Mouse (Mus musculus) MN1 (cell line): ENCODE measurements at regions not wholly inside any gene's neighbourhood (a gene's known extent, or its start where the extent isn't known, plus 50 kb on each side); places are given as distances from the start of the nearest gene placed in this dataset.

Experiments
- DNase-seq: peaks from one replicate; pipeline ENCODE4 v3.0.0-alpha.2; 2016; ENCODE audit warnings: low spot score

DNA sequence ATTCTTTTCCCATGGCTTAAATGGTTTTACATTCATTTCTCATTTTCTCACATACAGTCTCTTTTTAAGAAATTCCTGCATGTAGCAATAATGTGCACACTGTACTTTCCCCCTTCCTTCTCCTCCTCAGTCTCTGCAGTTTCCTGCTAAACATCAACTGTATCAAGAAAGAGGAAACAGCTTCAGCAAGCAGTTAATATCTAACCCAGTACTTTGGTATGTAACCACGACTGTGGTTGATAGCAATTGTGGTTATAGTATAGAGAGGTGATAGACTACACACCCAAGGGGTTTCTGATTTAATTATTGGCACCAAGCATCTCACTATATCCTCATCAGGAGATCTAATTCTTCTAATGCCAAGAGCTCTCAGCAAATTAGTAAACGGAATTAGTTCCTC lies 52.8 kb upstream of the Eci2 start:
- no peak for DNase-seq

DNA sequence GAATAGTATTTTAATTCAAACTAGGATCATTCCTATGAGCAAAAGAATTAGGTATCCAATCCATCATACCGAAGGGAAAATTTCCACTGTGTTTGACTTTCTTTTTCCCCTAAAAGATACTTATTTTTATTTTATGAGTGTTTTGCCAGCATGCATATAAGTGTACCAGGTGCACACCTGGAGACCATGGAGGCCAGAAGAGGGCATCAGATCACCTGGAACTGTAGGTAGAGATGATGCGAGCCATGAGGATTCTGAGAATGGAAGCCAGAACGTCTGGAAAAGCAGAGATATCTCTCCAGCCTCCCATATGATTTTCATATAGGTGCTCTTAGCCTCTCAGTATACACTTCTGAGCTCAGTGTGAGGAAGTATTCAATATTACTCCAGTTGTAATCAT lies 58.5 kb upstream of the Eci2 start:
- no peak for DNase-seq

DNA sequence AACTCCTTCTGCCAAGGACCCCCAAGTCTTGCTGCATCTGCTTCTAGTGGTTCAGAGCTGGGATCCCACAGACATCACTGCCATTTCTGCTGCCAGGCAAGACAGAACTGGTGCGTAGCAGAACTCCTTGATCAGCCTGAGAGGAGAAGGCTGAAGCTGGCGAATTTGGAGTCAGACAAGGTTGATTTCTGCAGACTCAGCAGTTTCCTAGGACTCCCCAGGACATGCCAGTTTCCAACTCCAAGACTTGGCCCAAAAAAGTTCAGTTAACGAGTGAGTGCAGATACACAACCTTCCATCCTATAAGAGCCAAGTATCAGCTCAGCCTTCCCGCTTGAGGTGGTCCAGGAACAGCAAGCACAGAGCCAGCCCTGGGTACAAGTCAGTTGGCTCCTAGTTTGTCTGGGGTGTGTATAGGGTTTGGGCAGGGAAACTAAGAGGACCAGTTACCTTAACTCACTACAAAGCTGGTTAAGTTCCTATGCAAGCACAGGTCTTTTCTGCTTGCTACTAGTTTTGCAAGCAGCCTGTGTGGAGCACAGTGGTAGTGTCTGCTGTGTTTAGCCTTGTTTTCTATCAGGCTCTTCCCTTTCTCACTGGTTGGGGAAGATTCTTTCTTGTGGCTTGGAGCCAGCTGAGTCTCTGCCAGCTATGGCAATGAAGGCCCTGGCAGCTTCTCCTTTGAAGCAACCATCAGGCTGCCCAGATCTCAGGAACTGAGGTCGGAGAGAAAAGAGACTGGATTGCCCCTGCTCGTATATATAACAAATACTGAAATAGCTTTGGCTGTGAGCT lies 60.5 kb upstream of the Eci2 start:
- no peak for DNase-seq

DNA sequence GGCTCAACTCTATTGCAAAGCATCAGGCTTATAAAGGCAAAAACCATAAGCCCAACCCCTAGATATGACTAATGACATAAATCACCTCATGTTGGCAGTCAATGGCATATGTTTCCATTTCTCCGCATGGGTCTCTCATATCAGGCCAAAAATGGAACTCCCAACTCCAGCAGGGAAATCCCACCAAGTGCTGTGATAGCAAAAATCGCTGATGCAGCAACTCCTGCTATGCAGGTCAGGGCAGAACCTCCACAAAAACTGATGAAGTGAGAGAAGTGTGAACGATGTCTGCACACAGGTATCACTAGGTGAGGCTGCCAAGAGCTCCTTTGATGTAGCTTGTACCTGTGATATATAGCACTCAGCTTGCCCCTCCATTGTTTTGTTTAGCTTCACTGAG lies 64.3 kb upstream of the Eci2 start:
- no peak for DNase-seq

DNA sequence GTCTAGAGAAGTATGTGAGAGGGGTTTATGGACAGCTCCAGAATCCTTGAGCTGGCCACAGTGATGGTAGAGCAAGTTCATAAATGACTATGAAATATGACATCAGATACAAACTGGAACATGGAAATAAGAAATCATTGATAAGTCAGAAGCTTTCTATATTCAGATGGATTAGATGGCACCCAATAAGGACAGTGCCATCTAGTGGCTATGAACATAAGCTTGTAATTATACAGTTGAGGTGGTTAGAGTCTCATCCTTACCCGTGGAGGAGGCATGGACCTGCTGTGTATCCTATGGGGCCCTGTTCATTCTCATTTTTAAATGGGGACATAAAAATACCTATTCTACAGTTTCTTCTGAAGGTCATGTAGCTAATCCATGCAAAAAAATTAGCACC lies 92.9 kb upstream of the Eci2 start:
- no peak for DNase-seq

DNA sequence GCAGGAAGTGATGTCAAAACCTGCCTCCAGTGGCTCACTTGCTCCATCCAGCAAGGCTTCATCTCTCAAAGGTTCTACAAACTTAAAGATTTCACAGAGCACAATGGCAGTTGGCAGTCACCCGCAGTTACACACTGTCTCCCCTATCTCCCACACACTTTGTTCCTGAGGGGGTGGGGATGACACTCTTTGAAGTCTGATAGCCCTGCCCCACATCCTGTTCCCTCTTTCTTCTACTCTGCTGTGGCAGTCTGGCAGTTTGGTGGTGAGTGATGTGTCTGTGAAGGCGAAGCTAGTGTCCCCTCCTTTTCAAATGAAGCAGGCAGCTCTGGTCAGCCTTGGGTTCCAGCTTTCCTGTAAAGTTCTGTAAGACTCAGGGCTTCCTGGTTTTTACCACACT lies 102.6 kb upstream of the Eci2 start:
- no peak for DNase-seq

DNA sequence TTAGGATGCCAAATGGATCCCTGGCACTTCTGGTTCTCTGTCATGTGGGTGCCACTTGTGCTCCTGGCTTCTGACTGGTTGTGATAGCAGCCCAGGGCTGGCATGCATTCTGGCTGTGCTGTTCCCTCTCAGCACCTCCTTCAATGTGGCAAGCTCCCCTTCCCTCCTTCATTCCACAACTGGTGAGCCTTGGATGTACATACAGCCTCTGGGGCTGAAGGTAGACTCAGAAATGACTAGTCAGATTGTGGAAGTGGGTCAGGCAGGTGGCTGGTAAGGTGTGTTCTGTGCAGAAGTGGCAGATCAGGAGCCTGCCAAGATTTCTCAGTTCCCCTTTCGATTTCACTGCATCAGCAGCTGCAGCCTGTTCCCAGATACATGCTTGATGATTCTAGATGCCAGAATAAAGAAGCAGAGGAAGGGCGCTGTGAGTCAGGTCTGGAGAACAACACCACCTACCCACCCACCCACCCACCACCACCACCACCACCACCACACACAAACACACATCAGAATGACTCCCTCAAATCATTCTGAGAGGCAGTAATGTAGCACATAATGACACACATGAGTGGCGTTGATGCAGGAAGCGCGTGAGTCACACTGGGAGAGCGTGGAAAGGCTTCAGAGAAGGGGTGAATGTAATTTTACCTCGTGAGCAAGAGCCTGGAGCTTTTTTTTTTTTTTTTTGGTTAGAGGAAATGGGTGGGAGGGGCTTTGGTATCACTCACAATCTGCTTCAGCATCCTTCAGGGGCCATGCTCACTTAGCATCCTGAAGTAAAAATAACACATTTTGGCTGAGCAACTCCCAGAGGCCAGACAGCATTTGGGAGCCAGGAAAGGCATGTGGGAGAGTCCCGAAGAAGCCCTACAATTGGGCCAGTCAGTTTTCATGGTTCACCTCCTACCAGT lies 104.6 kb upstream of the Eci2 start:
- peak; percentile 7 for DNase-seq

DNA sequence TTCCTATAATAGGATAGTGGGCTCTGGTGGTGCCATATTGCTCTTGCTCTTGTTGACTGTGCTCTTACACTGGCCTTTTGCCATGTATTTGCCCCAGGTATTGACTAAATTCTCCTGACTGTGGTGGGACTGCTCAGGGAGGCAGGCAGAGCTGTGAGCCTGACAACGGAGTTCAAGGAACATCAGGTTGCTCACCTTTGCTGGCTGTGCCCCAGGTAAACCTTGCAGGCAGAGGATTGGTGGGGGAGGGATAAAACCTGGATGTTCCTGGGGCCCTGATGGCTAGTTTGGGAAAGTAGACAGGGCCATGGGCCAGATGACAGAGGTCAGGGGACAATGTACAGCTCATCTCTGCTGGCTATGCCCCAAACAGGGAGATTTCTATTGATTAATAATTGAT lies 124.7 kb upstream of the Eci2 start:
- DNase-seq = no peak

DNA sequence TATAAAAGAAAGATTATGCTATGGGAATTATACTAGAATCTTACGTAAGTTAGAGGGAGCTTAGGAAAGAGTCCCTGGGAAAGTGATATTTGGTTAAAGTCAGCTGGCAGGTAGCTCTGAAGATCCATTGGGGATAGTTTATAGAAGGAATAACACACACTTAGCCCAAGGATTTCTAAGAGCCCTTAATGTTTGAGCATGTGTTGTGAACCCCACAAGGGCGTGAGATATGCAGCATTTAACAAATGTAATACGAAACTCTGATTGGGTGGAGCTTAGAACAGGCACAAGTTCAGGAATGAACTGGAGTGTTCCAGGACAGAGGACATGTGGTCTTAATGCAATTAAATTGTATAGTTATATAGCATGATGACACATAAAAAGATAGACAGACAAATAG lies 132.6 kb upstream of the Eci2 start:
- no peak for DNase-seq

DNA sequence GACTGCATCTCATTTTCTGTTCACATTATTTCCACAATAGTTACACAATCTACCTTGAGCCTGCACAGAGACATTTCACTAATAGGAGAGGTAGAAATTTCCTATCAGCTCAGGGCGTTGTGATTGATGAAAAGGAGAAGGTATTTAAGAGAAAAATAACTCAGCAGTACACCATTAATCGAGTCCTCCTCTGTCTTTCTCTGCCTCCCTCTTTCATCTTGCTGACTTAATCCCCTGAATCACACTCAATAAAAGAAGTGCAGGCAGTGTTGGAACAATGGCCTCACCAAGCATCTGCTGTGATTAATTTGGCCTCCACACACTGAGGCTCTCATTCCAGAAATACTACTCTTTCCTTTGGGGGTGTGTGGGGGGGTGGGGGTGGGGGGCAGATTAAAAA lies 133.9 kb upstream of the Eci2 start:
- no peak for DNase-seq

DNA sequence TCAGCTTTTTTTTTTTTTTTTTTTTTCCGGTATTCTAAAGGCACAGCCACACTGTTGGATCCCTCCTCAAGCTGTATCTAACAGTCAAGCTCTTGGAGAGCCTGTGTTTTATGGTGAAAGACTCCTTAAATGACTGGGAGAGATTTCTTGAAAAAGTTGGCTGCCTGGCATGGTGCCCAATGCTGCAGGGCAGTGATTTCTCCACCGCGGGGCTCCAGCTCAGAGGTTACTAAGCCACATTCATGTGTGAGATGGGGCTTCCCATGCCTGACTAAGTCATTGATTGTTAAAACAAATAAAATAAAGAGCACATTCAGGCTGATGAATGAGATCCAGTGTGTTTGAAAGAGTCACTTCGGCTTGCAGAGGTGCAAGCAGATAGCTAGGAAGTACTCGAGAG lies 139.2 kb upstream of the Eci2 start:
- no peak for DNase-seq

DNA sequence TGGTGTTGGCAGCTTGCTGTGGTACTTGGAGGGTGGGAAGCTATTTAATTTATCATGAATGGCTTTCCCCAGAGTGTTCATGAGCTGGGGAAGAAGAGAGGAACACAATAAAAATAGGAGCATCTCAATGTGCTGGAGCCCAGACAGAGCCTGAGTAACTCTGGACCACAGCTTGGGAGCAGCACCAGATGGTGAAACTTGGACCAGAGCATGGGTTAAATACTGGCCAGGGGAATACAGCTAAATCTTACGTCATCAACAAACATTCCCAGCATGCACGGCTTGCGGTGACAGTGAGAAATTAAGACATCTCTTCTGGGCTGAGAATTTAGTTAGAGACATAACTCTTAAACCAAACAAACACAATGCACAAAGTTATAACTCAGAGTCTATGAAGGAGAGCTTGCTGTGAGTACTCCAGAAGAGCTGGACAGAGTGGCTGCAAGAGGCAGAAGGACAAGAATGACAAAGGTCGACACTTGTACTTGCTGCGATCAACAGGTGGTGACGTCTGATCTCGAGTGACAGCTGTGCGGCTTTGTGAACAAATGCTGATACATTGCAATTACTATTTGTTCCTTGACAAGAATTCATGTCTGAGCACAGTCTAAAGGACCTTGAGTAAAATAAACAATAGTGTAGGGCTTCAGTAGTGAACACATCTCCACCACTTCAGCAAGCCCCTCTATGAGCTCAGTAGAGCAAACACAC lies 140.1 kb upstream of the Eci2 start:
- DNase-seq = no peak

DNA sequence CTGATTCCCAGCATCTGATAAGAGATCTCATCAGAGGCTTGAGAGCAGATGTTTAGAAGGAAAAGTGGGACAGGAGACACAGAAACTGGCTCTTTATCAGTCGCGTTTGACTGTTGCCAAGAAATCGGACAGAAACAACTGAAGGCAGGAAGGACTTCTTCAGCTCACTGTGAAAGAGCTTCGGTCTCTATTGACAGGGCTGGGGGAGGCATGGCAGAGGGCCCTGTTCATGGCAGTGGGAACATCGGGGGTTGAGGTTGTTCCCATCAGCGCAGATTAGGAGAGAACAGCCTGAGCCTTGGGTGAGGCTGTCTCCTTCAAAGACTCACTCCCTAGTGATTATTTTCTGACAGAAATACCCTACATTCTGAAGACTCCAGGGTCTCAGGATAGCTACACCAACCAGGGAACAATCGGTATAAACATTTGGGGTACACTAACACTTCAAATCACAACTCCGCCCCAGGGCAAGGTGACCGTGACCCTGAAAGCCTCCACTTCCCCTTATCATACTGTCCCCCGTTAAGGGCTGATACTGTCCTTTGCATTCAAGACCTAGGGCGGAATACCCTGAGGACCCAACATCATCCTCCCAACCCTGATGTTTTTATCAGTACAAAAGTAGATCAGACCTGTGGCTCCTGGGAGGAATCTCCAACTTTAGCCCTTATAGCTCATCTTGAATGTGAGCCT lies 144.8 kb upstream of the Eci2 start:
- no peak for DNase-seq

DNA sequence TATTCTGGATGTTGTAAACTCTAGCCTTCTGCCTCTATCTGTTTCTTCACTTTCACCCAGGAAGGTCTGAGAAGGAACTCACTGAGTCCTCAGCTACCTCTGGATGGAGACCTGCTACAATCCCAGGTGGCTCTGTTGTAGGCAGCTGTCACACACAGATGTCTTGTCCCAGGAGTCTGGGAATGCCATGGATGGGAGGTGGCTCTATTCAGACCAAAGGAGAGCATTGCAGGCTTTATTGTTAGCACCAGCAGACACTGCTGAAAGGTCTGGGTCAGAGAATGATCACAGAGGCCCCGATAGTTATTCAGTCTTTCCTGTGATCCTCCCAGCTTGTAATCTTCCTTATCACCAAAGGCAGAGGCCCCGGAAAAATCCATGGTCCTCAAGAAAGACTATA lies 146.6 kb upstream of the Eci2 start:
- DNase-seq = no peak

DNA sequence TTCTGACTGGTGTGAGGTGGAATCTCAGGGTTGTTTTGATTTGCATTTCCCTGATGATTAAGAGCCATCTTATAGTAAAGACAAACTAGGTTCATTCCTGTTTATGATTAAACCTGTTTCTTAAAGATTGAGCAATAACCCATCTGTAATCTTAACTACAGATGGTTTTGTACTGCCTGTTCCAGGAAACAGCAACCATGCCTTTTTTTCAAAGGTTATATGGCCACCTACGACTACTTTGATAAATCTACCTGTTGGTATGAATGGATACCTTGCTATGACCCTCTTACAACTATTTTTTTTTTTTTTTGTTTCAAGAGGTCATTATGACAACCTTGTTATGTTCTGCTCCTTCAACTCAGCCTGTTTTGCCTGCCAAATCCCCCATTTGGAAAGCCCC lies 148.7 kb upstream of the Eci2 start:
- no peak for DNase-seq

DNA sequence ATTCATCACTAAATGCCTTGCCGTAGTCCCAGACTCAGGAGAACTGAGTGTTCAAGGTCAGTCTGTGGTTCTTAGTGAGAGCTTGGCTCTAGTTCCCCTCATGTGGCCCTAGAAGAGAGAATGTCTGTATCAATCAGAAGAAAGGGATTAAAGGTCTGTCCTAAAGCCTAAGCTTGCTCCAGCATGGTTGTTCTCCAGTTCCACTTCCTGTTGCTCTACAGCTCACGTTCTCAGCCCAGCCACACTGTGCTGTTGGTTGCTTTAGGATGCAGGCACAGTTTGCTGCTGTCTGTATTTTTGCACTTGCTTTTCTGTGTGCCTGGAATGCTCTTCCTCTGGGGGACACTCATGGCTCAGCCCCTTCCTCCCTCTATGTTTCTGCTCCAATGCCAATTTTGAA lies 150.4 kb upstream of the Eci2 start:
- DNase-seq = no peak

DNA sequence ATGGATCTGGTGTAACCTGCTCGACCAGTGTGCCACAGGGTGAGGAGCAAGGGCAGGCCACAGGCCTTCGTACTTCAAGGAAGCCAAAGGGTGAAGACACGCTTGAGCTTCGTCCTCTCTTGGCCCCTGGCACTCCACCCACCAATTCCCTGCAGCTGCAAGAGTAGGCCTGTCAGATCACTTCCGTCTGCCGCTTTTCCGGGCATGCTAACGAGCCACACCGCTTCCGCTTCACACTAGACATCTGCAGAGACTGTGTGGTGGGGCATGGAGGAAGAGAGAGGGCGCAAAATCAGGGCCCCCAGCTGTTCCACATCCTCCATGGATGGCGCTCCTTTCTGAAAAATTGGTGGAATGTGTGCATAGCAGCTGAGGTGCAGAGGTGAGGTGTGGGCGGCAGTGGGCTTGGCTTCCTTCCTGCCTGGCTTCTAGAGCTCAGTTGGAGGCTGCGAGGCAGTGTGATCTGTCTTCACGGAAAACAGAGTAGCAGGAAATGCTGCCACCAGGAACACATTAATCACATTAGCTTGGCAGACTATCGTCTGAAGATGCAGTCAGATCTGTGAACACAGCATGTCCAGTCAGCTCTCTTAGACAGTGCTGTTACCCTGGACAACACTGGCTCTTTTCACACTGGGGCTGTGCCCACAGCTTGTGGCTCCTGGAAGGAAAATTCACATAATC lies 162.3 kb upstream of the Eci2 start:
- peak; percentile 52 for DNase-seq

DNA sequence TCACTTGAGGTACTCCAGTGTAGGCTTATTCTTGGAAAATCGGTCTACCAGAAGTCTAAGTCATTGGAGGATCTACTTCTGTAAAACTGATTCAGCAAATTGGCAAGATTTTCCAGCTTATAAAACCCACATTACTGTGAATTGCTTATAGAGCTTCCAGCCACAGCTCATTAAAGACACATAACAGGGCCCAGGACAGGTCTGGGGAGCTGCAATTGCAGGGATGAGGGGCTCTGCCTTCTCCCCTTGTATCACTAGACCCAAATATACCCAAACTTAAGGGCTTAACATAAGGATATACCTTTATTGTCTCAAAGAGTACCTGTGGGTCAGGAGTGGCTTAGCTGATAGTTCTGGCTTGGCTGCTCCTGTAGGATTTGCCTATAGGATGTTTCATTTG lies 175.2 kb upstream of the Eci2 start:
- DNase-seq = no peak

DNA sequence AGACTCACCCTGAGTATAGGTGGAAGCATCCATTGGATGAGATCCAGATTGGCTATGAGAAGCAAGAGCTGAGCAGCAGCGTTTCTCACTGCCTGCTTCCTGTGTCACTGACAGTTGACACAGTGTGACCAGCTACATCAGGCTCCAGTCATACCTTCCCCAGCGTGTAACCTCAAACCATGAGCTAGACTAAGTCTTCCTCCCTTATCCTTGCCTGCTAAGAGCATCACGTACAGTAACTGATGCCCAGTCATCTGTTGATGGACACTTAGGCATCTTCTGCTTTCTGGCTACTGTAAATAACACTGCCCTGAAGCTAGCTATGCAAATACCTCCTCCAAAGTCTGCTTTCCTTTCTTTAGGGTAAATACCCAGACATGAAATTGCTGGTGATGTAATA lies 181.4 kb upstream of the Eci2 start:
- DNase-seq = no peak

DNA sequence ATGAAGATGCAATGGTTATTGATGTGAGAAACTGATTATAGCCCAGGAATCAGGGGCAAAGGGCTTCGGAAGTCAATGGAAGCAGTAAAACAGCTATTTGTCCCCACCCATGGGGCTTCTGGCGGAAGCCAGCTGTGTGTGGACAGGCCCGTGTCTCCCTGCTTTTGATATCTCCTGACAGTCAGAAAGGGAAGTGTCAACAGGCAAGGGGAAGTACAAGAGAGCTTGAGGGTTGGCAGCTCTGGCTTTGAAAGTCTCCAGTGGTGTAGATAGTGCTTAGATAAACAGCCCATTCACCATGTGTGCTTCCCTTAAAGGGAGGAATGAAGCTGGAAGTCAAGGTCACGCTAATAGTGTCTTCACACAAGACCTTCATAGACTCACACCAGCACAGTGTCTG lies 182.7 kb upstream of the Eci2 start:
- no peak for DNase-seq

DNA sequence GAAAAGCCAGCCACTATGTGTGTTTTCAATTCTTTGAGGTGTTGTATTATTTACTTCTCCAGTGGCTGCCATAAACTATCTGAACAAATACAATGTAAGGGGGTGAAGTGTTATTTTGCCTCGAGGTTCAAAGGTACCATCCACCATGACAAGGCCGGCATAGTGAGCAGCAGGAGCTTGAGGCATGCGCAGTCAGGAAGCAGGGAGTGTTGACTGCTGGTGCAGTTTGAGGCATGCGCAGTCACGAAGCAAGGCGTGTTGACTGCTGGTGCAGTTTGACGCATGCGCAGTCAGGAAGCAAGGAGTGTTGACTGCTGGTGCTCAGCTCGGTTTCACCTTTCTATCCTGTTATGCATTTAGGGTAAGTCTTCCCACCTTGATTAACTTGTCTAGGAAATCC lies 184.9 kb upstream of the Eci2 start:
- DNase-seq = no peak

DNA sequence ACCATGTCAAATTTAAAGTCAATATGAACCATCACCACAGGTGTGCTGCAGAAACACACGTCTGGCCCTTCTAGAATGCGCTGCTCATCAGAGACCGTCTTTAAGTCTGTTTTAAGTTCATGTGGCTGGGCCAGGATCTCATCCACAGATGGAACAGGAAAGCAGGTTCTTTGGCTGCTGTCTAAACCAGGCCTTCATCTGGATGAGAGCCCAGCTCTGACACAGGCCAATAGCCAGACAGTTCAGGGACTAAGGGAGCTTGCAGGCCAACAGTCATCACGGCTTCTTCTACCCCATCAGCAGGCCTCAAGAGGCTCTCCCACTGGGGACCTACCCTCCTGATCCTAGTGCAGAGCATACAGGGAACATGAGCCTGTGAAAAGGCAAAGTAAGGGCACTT lies 185.4 kb upstream of the Eci2 start:
- DNase-seq = no peak
